Mouse (Mus musculus) embryonic facial prominence, embryonic 11.5 days (tissue): ENCODE results near the gene Otop2. TPM values are rescaled to one million over a fixed set of nuclear protein-coding genes. Genes with fewer than 3 reads are reported as not detected.
A peak's percentile ranks its signal among the peaks of the same experiment; 100 is the strongest.

ENCODE experiments used
- ATAC-seq: fragments of 200-750 bp; cut with Nextera tagmentation; replicated peaks from 2 replicates; pipeline ENCODE4 v1.8.0; 2017; ENCODE audit warnings: low read depth; ENCODE audit not compliant: insufficient number of reproducible peaks, low FRiP score, low TSS enrichment
- DNase-seq: peaks from one replicate; pipeline ENCODE4 v3.0.0-alpha.2; 2015; ENCODE audit warnings: low spot score
- H3K27ac ChIP-seq: fragments of 300-500 bp; sonication (generic); replicated peaks from 2 replicates; pipeline ENCODE4 v1.5.1; 2014; ENCODE audit warnings: mild to moderate bottlenecking, low read depth, low read length, control low read depth
- H3K27me3 ChIP-seq: fragments of 300-500 bp; sonication (generic); 2 replicates; pipeline ENCODE4 v1.6.1; 2014; ENCODE audit warnings: mild to moderate bottlenecking, low read length, moderate library complexity, mixed read lengths; ENCODE audit not compliant: control insufficient read depth, insufficient read depth
- H3K36me3 ChIP-seq: fragments of 300-500 bp; sonication (generic); replicated peaks from 2 replicates; pipeline ENCODE4 v1.6.1; 2014; ENCODE audit warnings: low read depth, mild to moderate bottlenecking, low read length, moderate library complexity, mixed read lengths; ENCODE audit not compliant: control insufficient read depth, insufficient read depth
- H3K4me1 ChIP-seq: fragments of 300-500 bp; sonication (generic); 2 replicates; pipeline ENCODE4 v1.6.1; 2014; ENCODE audit warnings: low read length, mixed read lengths; ENCODE audit not compliant: control insufficient read depth, insufficient read depth
- H3K4me2 ChIP-seq: fragments of 300-500 bp; sonication (generic); 2 replicates; pipeline ENCODE4 v1.6.1; 2014; ENCODE audit warnings: low read depth, mild to moderate bottlenecking, control low read depth, low read length, moderate library complexity
- H3K4me3 ChIP-seq: fragments of 300-500 bp; sonication (generic); 2 replicates; pipeline ENCODE4 v1.5.1; 2014; ENCODE audit warnings: low read depth, low read length, control low read depth
- H3K9ac ChIP-seq: fragments of 300-500 bp; sonication (generic); replicated peaks from 2 replicates; pipeline ENCODE4 v1.6.1; 2014; ENCODE audit warnings: mild to moderate bottlenecking, control low read depth, low read length
- H3K9me3 ChIP-seq: fragments of 300-500 bp; sonication (generic); replicated peaks from 2 replicates; pipeline ENCODE4 v1.6.1; 2016; ENCODE audit warnings: mild to moderate bottlenecking, low read length, inconsistent platforms, mixed read lengths; ENCODE audit not compliant: control insufficient read depth
- WGBS: fragments of 180-500 bp; shearing (Covaris S2); extraction: QIAGEN DNeasy Blood & Tissue Kit; methylation state at CpG from one replicate; pipeline ENCODE4 v1.1.7; 2014; 5-methylcytosine and 5-hydroxymethylcytosine counted together
- polyA plus RNA-seq: library from polyadenylated mRNA; unstranded; fragments of >200 nt; fragmentation: Nextera tagmentation; extraction: Ambion mirVana; gene quantifications from 2 replicates; pipeline ENCODE4 v1.2.1, GENCODE M21; 2014

Otop2 gene
- polyA plus RNA-seq, 1 experiment from 2014 or later = not detected

- WGBS = 5% methylated on average over 29 of the region's 29 CpGs
- Histone ChIP-seq H3K27ac (no peak within 1 kb of the TSS), H3K4me1 (no peaks in the 10 kb centered on the region), H3K4me3 (no peak within 1 kb of the TSS), H3K27me3 (peaks cover 26% of the 10 kb centered on the region), H3K4me2 (peak within 1 kb of the TSS; percentile 30; the same call in 1 of the 2 replicates), H3K9ac (no peak within 1 kb of the TSS), H3K9me3 (no peaks in the 10 kb centered on the region), H3K36me3 (no peaks in the 10 kb centered on the region)
- DNase-seq (no peak), ATAC-seq (no peak)
Measured at GRCm38 (mm10) chr11:115334531-115334930, 27.6 kb downstream of the Otop2 start, which contains the start of gene Otop3. Gene Otop3 (plus strand): TSS chr11:115334731.

- Histone ChIP-seq H3K27ac (no peak overlapping the region), H3K4me1 (no peaks in the 10 kb centered on the region), H3K9me3 (no peaks in the 10 kb centered on the region), H3K4me3 (no peak overlapping the region), H3K9ac (no peak overlapping the region), H3K4me2 (no peak overlapping the region), H3K36me3 (no peaks in the 10 kb centered on the region), H3K27me3 (peaks cover 26% of the 10 kb centered on the region)
- DNase-seq (no peak), ATAC-seq (no peak)
- WGBS = 56% methylated on average over 12 of the region's 12 CpGs
Measured at GRCm38 (mm10) chr11:115335223-115335622, 28.3 kb downstream of the Otop2 start.

- Histone ChIP-seq H3K27me3 (peaks cover 26% of the 10 kb centered on the region), H3K36me3 (no peaks in the 10 kb centered on the region), H3K9me3 (no peaks in the 10 kb centered on the region), H3K4me3 (no peak overlapping the region), H3K27ac (no peak overlapping the region), H3K4me1 (no peaks in the 10 kb centered on the region), H3K9ac (no peak overlapping the region), H3K4me2 (no peak overlapping the region)
- ATAC-seq (no peak), DNase-seq (peak; percentile 68)
- WGBS = 19% methylated on average over 6 of the region's 6 CpGs
Measured at GRCm38 (mm10) chr11:115336115-115336514, 29.2 kb downstream of the Otop2 start.

GRCm38 (mm10) chr11:115337350-115337749, 30.4 kb downstream of the Otop2 start:
- 61% methylated on average over 3 of the region's 3 CpGs for WGBS
- H3K4me3 ChIP-seq = no peak overlapping the region
- no peak overlapping the region for H3K9ac ChIP-seq
- peaks cover 26% of the 10 kb centered on the region for H3K27me3 ChIP-seq
- ATAC-seq (no peak), DNase-seq (no peak)
- no peaks in the 10 kb centered on the region for H3K9me3 ChIP-seq
- no peak overlapping the region for H3K27ac ChIP-seq
- H3K4me2 ChIP-seq = no peak overlapping the region
- H3K4me1 ChIP-seq = no peaks in the 10 kb centered on the region
- H3K36me3 ChIP-seq = no peaks in the 10 kb centered on the region

GRCm38 (mm10) chr11:115337826-115338225, 30.9 kb downstream of the Otop2 start:
- Histone ChIP-seq H3K4me3 (no peak overlapping the region), H3K27ac (no peak overlapping the region), H3K4me2 (no peak overlapping the region), H3K4me1 (no peaks in the 10 kb centered on the region), H3K36me3 (no peaks in the 10 kb centered on the region), H3K27me3 (peaks cover 26% of the 10 kb centered on the region), H3K9me3 (no peaks in the 10 kb centered on the region), H3K9ac (no peak overlapping the region)
- 82% methylated on average over 1 of the region's 1 CpGs for WGBS
- DNase-seq (no peak), ATAC-seq (no peak)

GRCm38 (mm10) chr11:115341246-115341645, 34.3 kb downstream of the Otop2 start:
- Histone ChIP-seq H3K4me3 (no peak overlapping the region), H3K4me2 (no peak overlapping the region), H3K4me1 (peaks cover 13% of the 10 kb centered on the region), H3K9me3 (no peaks in the 10 kb centered on the region), H3K27me3 (peaks cover 9% of the 10 kb centered on the region; the same call in 1 of the 2 replicates), H3K9ac (no peak overlapping the region), H3K27ac (no peak overlapping the region), H3K36me3 (no peaks in the 10 kb centered on the region)
- 61% methylated on average over 2 of the region's 2 CpGs for WGBS
- ATAC-seq (no peak), DNase-seq (no peak)

- WGBS = 74% methylated on average over 6 of the region's 6 CpGs
- no peak overlapping the region for H3K4me3 ChIP-seq
- no peak for DNase-seq
- H3K4me2 ChIP-seq = no peak overlapping the region
- H3K4me1 ChIP-seq = peaks cover 13% of the 10 kb centered on the region
- H3K9me3 ChIP-seq = no peaks in the 10 kb centered on the region
- peaks cover 9% of the 10 kb centered on the region; the same call in 1 of the 2 replicates for H3K27me3 ChIP-seq
- no peaks in the 10 kb centered on the region for H3K36me3 ChIP-seq
- ATAC-seq = no peak
- no peak overlapping the region for H3K9ac ChIP-seq
- no peak overlapping the region for H3K27ac ChIP-seq
Measured at GRCm38 (mm10) chr11:115341866-115342265, 34.9 kb downstream of the Otop2 start.

GRCm38 (mm10) chr11:115344967-115345366, 38.0 kb downstream of the Otop2 start:
- Histone ChIP-seq H3K4me1 (peaks cover 13% of the 10 kb centered on the region), H3K9ac (no peak overlapping the region; the same call in 1 of the 2 replicates), H3K9me3 (no peaks in the 10 kb centered on the region), H3K4me3 (no peak overlapping the region), H3K27me3 (peaks cover 6% of the 10 kb centered on the region; the same call in 1 of the 2 replicates), H3K27ac (no peak overlapping the region), H3K4me2 (no peak overlapping the region), H3K36me3 (no peaks in the 10 kb centered on the region)
- ATAC-seq (no peak), DNase-seq (peak; percentile 33)
- 13% methylated on average over 12 of the region's 12 CpGs for WGBS
